Mouse (Mus musculus) liver, postnatal 0 days (tissue): ENCODE results near the gene Dnaaf5.

ENCODE experiments used
- CTCF ChIP-seq: sonication (generic); IDR thresholded peaks from 2 replicates; pipeline ENCODE4 v1.5.1; 2016; ENCODE audit warnings: antibody characterized with exemption, low read depth
- EP300 ChIP-seq: IDR thresholded peaks from 2 replicates; pipeline ENCODE4 v1.6.1; 2016; ENCODE audit warnings: antibody characterized with exemption, low read depth, mild to moderate bottlenecking

DNA sequence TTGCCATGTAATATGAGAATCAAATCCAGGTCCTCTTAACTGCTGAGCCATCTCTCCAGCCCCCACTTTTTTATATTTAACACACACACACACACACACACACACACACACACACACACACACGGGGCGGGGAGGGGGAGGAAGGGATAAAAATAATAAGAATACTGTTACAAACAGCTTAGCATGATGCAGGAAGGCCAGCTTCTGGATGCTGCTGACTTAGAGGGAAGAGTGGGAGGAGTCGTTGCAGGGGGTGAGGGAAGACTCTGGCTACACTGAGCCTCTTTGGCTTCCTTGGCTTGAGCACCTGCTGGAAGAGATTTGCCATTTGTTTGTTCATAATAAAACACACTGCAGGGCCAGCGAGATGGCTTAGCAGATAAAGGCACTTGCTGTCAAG, 34.9 kb downstream of the Dnaaf5 start:
- TF ChIP-seq CTCF, result no peak
- TF ChIP-seq EP300, result no peak
